Mouse (Mus musculus) monocyte, adult 5-6 weeks (primary cell): Measurements from ENCODE around the gene Gstcd. TPM values are rescaled to one million over a fixed set of nuclear protein-coding genes. Genes with fewer than 3 reads are reported as not detected.

Source experiments
- ATAC-seq: fragments of 153-309, 156-312 bp; replicated peaks from 2 replicates; pipeline ENCODE4 v1.8.0; 2017; ENCODE audit warnings: mild to moderate bottlenecking; ENCODE audit not compliant: low TSS enrichment, insufficient number of reproducible peaks, severe bottlenecking, poor library complexity, low FRiP score
- total RNA-seq: library from RNA; stranded (forward); fragments of 200-1000, 200-491, 200-594 nt; gene quantifications from 3 replicates; pipeline ENCODE4 v1.2.3, GENCODE M21; 2017

Gstcd gene
- total RNA-seq, 1 experiment from 2014 or later = 3.6 TPM

- no peak for ATAC-seq
These were observed 16.3 kb downstream of the Gstcd start for GRCm38 (mm10) chr3:133075560-133075959.

- no peak for ATAC-seq
These were observed 39.8 kb downstream of the Gstcd start for GRCm38 (mm10) chr3:133052068-133052467.

GRCm38 (mm10) chr3:133033145-133033755, 58.6 kb downstream of the Gstcd start:
- ATAC-seq = no peak

- ATAC-seq = no peak
These were observed 64.9 kb downstream of the Gstcd start for GRCm38 (mm10) chr3:133026977-133027376.

- no peak for ATAC-seq
These were observed 84.6 kb downstream of the Gstcd start for GRCm38 (mm10) chr3:133007250-133007649.

- ATAC-seq = no peak
These were observed 95.5 kb downstream of the Gstcd start for GRCm38 (mm10) chr3:132996299-132996698.

GRCm38 (mm10) chr3:132995904-132996267, 95.9 kb downstream of the Gstcd start:
- no peak for ATAC-seq

- no peak for ATAC-seq
These were observed 96.5 kb downstream of the Gstcd start for GRCm38 (mm10) chr3:132995172-132995903.

- ATAC-seq = no peak
These were observed 105.6 kb downstream of the Gstcd start for GRCm38 (mm10) chr3:132986188-132986587.

- ATAC-seq = no peak
These were observed 107.9 kb downstream of the Gstcd start for GRCm38 (mm10) chr3:132983845-132984485.

GRCm38 (mm10) chr3:132981968-132982367, 109.9 kb downstream of the Gstcd start:
- no peak for ATAC-seq

- no peak for ATAC-seq
These were observed 111.9 kb downstream of the Gstcd start for GRCm38 (mm10) chr3:132979781-132980461.

GRCm38 (mm10) chr3:132966255-132966654, 125.6 kb downstream of the Gstcd start:
- ATAC-seq = no peak

- ATAC-seq = no peak
These were observed 126.9 kb downstream of the Gstcd start for GRCm38 (mm10) chr3:132964715-132965507.

GRCm38 (mm10) chr3:132962631-132963361, 129.0 kb downstream of the Gstcd start:
- no peak for ATAC-seq

GRCm38 (mm10) chr3:132950529-132950880, 141.3 kb downstream of the Gstcd start:
- ATAC-seq = no peak

- ATAC-seq = no peak
These were observed 141.9 kb downstream of the Gstcd start, which contains the start of gene Npnt for GRCm38 (mm10) chr3:132949791-132950528. TSS of gene Npnt (minus strand) at chr3:132950291.
